8 mouse cellular contexts compared by ENCODE assay signal in the genomic region with DNA sequence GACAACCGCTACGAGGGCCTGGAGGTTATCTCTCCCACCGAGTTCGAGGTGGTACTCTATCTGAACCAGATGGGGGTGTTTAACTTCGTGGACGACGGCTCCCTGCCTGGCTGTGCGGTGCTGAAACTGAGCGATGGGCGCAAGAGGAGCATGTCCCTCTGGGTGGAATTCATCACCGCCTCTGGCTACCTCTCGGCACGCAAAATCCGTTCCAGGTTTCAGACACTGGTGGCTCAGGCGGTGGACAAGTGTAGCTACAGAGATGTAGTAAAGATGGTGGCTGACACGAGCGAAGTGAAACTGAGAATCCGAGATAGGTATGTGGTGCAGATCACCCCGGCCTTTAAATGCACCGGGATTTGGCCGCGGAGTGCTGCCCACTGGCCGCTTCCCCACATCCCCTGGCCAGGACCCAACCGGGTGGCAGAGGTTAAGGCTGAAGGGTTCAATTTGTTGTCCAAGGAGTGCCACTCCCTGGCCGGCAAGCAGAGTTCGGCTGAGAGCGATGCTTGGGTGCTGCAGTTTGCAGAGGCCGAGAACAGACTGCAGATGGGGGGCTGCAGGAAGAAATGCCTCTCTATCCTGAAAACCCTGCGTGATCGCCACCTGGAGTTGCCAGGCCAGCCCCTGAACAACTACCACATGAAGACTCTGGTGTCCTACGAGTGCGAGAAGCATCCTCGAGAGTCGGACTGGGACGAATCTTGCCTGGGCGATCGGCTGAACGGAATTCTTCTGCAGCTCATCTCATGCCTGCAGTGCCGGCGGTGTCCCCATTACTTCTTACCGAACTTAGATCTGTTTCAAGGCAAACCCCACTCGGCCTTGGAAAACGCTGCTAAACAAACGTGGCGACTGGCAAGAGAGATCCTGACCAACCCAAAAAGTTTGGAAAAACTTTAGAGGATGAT. TPM values are rescaled to one million over a fixed set of nuclear protein-coding genes. Genes with fewer than 3 reads are reported as not detected.
A peak's percentile ranks its signal among the peaks of the same experiment; 100 is the strongest.
DNase-seq lines count a peak whose midpoint lies in the region; ATAC-seq and TF ChIP-seq lines count a peak whose summit lies in the region.

No protein-coding gene starts in this region.

- no peak for TF ChIP-seq POLR2A in lung, adult 2 months (IDR thresholded peaks at IDR 0.05; ENCODE audit: borderline replicate concordance, extremely low read depth, low read depth, low read length)
- TF ChIP-seq POLR2A in cerebellum, adult 2 months (IDR thresholded peaks at IDR 0.05; ENCODE audit: borderline replicate concordance, insufficient read depth, low read length), result 0 out of 2 replicates have a peak, but pooled peaks have one; percentile 9

- no peak for TF ChIP-seq CTCF in lung, adult 2 months (IDR thresholded peaks at IDR 0.05; ENCODE audit: insufficient read depth, low read length)
- TF ChIP-seq CTCF in cerebellum, adult 2 months (IDR thresholded peaks at IDR 0.05; ENCODE audit: borderline replicate concordance, insufficient read depth, low read depth, low read length), result no peak

- no peak for DNase-seq in lung, adult 2 months
- no peak for DNase-seq in lung, postnatal 14 days
- peak; percentile 70 to 82 for DNase-seq in cerebellum, adult 2 months
- DNase-seq in gastrocnemius, adult 18-20 months (ENCODE audit: low spot score), result peak; percentile 67
- DNase-seq in induced T-regulatory cell, adult 2 months (ENCODE audit: low read depth), result peak; percentile 54
- DNase-seq in lung, postnatal 10 days, result peak; percentile 5
- no peak for DNase-seq in spleen, postnatal 4 days (ENCODE audit: low spot score in 2 of 2)

- WGBS in lung, adult 2 months, result 50% methylated on average over 45 of the region's 45 CpGs
- WGBS in cerebellum, adult 2 months, result 7% methylated on average over 45 of the region's 45 CpGs
- WGBS in stomach, embryonic 16.5 days, result 37% methylated on average over 45 of the region's 45 CpGs

- no peaks in the 10 kb centered on the region for H3K27me3 ChIP-seq in cerebellum, adult 2 months (ENCODE audit: control insufficient read depth, insufficient read depth, low read length)
- peaks cover 59% of the 10 kb centered on the region for H3K27me3 ChIP-seq in stomach, embryonic 16.5 days (ENCODE audit: control insufficient read depth, insufficient read depth, low read length)

- ATAC-seq in stomach, embryonic 16.5 days (ENCODE audit: insufficient read depth, low FRiP score), result no peak

- no peaks in the 10 kb centered on the region for H3K36me3 ChIP-seq in stomach, embryonic 16.5 days (ENCODE audit: control insufficient read depth, insufficient read depth, low read length)

- peak overlapping the region; percentile 48; the same call in 1 of the 2 replicates for H3K9ac ChIP-seq in stomach, embryonic 16.5 days (ENCODE audit: low read length)

- peak overlapping the region; percentile 98 for H3K27ac ChIP-seq in cerebellum, adult 2 months (ENCODE audit: insufficient read depth, low read length)
- no peak overlapping the region for H3K27ac ChIP-seq in stomach, embryonic 16.5 days (ENCODE audit: low read length)

- H3K9me3 ChIP-seq in stomach, embryonic 16.5 days (replicated peaks; ENCODE audit: control insufficient read depth, low read length), result no peaks in the 10 kb centered on the region

- peak overlapping the region; percentile 16 for H3K4me2 ChIP-seq in stomach, embryonic 16.5 days (ENCODE audit: low read depth, low read length)

- H3K4me1 ChIP-seq in lung, adult 2 months (ENCODE audit: control insufficient read depth, insufficient read depth, low read length), result no peaks in the 10 kb centered on the region
- H3K4me1 ChIP-seq in cerebellum, adult 2 months (ENCODE audit: control insufficient read depth, insufficient read depth, low read length), result no peaks in the 10 kb centered on the region; the same call in 1 of the 2 replicates
- peaks cover 9% of the 10 kb centered on the region for H3K4me1 ChIP-seq in stomach, embryonic 16.5 days (ENCODE audit: control insufficient read depth, insufficient read depth, low read length)

- H3K4me3 ChIP-seq in lung, adult 2 months (replicated peaks; ENCODE audit: extremely low read depth, low read depth, low read length), result peak overlapping the region; percentile 21
- H3K4me3 ChIP-seq in cerebellum, adult 2 months (replicated peaks; ENCODE audit: insufficient read depth, low read depth, low read length), result peak overlapping the region; percentile 95
- H3K4me3 ChIP-seq in stomach, embryonic 16.5 days (replicated peaks; ENCODE audit: low read length), result peak overlapping the region; percentile 29

RNA-seq across cellular contexts. Expression of a gene that starts 1.1 kb away (rescaled TPM):
- polyA plus RNA-seq in lung, adult 2 months (2012; rRNA removed), result 0.04 TPM in 1 of 2 replicates, not detected in the other
- polyA plus RNA-seq in cerebellum, adult 2 months (2012; rRNA removed), result 45.4 and 50.6 TPM in 2 replicates
- total RNA-seq in gastrocnemius, adult 18-20 months (2021), result 1 to 10 TPM in 1 of 2 experiments, under 1 TPM in 1; 0.96 to 1.7 TPM
- 8.4 and 8.6 TPM in 2 replicates for polyA plus RNA-seq in stomach, embryonic 16.5 days (2015; fragmentation: Nextera tagmentation; extraction: Ambion mirVana)

Comparison
In these comparisons a context has a peak if more than half of its experiments do, and no peak if none do; other contexts are left out.
1. DNase-seq: peak in cerebellum, adult 2 months (2 of 2), gastrocnemius, adult 18-20 months (single experiment), induced T-regulatory cell, adult 2 months (single experiment) and lung, postnatal 10 days (single experiment); none in lung, adult 2 months (single experiment), lung, postnatal 14 days (single experiment) and spleen, postnatal 4 days (0 of 2).
2. H3K4me3 ChIP-seq: peak in every context shown above with its lines; median percentile 95 in cerebellum, adult 2 months; 29 in stomach, embryonic 16.5 days; 21 in lung, adult 2 months.